Mouse (Mus musculus) T-helper 1 cell (primary cell): Measurements from ENCODE around the gene Cd80.

Experiments used
- in situ Hi-C: fragments of 300-600 bp; cut with MboI, MseI; formaldehyde crosslinking; loops from one replicate; pipeline ENCODE4 v1.15.1; 2025; ENCODE audit warnings: high pct_unique_total_duplicates

Cd80 gene

GRCm38 (mm10) chr16:38448458-38448857 lies 6.9 kb upstream of the Cd80 start:
- in situ Hi-C loops: no loop called here

GRCm38 (mm10) chr16:38450707-38451106 lies 4.7 kb upstream of the Cd80 start:
- in situ Hi-C loops: no loop called here

- in situ Hi-C loops: no loop called here
These were observed 3.7 kb upstream of the Cd80 start for GRCm38 (mm10) chr16:38451421-38452205.

GRCm38 (mm10) chr16:38452442-38453202 lies 2.7 kb upstream of the Cd80 start, which contains the start of gene Adprh:
TSS of gene Adprh (minus strand) at chr16:38452703.
- in situ Hi-C loops: no loop called here

- in situ Hi-C loops: no loop called here
These were observed 2.2 kb upstream of the Cd80 start for GRCm38 (mm10) chr16:38453203-38453553.

- in situ Hi-C loops: no loop called here
These were observed 1.4 kb upstream of the Cd80 start for GRCm38 (mm10) chr16:38453952-38454351.

- in situ Hi-C loops: no loop called here
These were observed 667 bp upstream of the Cd80 start for GRCm38 (mm10) chr16:38454533-38455254.

GRCm38 (mm10) chr16:38456812-38457567 lies 1.6 kb downstream of the Cd80 start:
- in situ Hi-C loops: no loop called here

- in situ Hi-C loops: no loop called here
These were observed 3.4 kb downstream of the Cd80 start for GRCm38 (mm10) chr16:38458600-38459280.

- in situ Hi-C loops: no loop called here
These were observed 4.6 kb downstream of the Cd80 start for GRCm38 (mm10) chr16:38459990-38460389.

GRCm38 (mm10) chr16:38461749-38462148 lies 6.4 kb downstream of the Cd80 start:
- in situ Hi-C loops: no loop called here

- in situ Hi-C loops: no loop called here
These were observed 6.8 kb downstream of the Cd80 start for GRCm38 (mm10) chr16:38462161-38462560.

- in situ Hi-C loops: no loop called here
These were observed 7.9 kb downstream of the Cd80 start for GRCm38 (mm10) chr16:38463305-38463704.

- in situ Hi-C loops: no loop called here
These were observed 10.7 kb downstream of the Cd80 start for GRCm38 (mm10) chr16:38466089-38466488.

- in situ Hi-C loops: no loop called here
These were observed 11.9 kb downstream of the Cd80 start for GRCm38 (mm10) chr16:38467091-38467916.

- in situ Hi-C loops: no loop called here
These were observed 12.8 kb downstream of the Cd80 start for GRCm38 (mm10) chr16:38467917-38468705.

- in situ Hi-C loops: no loop called here
These were observed 13.3 kb downstream of the Cd80 start for GRCm38 (mm10) chr16:38468706-38469018.

- in situ Hi-C loops: no loop called here
These were observed 14.1 kb downstream of the Cd80 start for GRCm38 (mm10) chr16:38469437-38469836.

- in situ Hi-C loops: no loop called here
These were observed 16.5 kb downstream of the Cd80 start for GRCm38 (mm10) chr16:38471697-38472506.
